Mouse (Mus musculus) macrophage (primary cell): Measurements from ENCODE around the gene Gja10. TPM values are rescaled to one million over a fixed set of nuclear protein-coding genes. Genes with fewer than 3 reads are reported as not detected.
A peak's percentile ranks its signal among the peaks of the same experiment; 100 is the strongest.

ENCODE experiments used
- H3K27ac ChIP-seq: fragments of 350-480 bp; formaldehyde crosslinking; 2 replicates; pipeline ENCODE4 v1.9.0; 2021
- H3K36me3 ChIP-seq: fragments of 350-480 bp; formaldehyde crosslinking; 2 replicates; pipeline ENCODE4 v1.9.0; 2021; ENCODE audit errors: inconsistent target
- H3K4me3 ChIP-seq: fragments of 350-480 bp; formaldehyde crosslinking; 2 replicates; pipeline ENCODE4 v1.9.0; 2021; ENCODE audit errors: inconsistent target
- H3K79me2 ChIP-seq: fragments of 350-480 bp; formaldehyde crosslinking; 2 replicates; pipeline ENCODE4 v1.9.0; 2021; ENCODE audit errors: inconsistent target
- WGBS: methylation state at CpG from one replicate; pipeline ENCODE4 v1.1.7; 2026; ENCODE audit warnings: inconsistent platforms; ENCODE audit not compliant: missing documents; 5-methylcytosine and 5-hydroxymethylcytosine counted together
- polyA plus RNA-seq: library from polyadenylated mRNA; stranded (reverse); fragments of 250-400 nt; gene quantifications from 3 replicates; pipeline ENCODE4 v1.2.4, GENCODE M21; 2018; ENCODE audit warnings: inconsistent platforms
- total RNA-seq, 78 experiments: library from RNA; depleted of rRNA; stranded (reverse); fragments of 250-400 nt; gene quantifications; 1 replicate in 9 of 78; 2 replicates in 24 of 78; 3 replicates in 43 of 78; 4 replicates in 2 of 78; pipeline ENCODE4 v1.2.4; 2018; ENCODE audit warnings: inconsistent platforms in 56 of 78

Gja10 gene
- not detected for total RNA-seq (2018; cell fraction: chromatin; rRNA removed)
- total RNA-seq (2018; cell fraction: cytosol; rRNA removed): not detected
- total RNA-seq (2018; cell fraction: nucleus; rRNA removed): not detected
- not detected in 3 replicates for polyA plus RNA-seq

DNA sequence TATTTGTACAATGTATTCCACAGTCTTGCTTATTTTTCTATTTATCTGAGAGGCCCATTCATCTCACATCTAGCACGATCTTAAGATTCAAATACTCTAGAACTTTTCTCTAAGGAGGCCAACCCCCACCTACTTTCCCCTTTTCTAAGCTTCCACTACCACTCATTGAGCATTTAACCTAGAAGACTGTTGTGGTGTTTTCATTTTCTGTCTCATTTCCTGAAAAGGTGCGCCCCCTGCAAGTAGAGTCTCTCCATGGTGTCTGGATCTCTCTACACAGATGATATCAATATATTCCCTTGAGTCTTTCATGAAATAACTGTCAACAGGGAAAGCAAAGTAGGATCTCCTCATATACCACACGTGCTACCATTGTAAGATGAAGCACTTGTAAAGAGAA lies at the start of gene Gja10:
TSS of gene Gja10 (minus strand) at position 101 of the 400 bp plus-strand sequence.
- H3K27ac ChIP-seq: no peak within 1 kb of the TSS
- no peaks in the 10 kb centered on the region for H3K36me3 ChIP-seq
- no peak within 1 kb of the TSS for H3K4me3 ChIP-seq
- WGBS: 74% methylated on average over 3 of the region's 3 CpGs
- no peaks in the 10 kb centered on the region for H3K79me2 ChIP-seq

DNA sequence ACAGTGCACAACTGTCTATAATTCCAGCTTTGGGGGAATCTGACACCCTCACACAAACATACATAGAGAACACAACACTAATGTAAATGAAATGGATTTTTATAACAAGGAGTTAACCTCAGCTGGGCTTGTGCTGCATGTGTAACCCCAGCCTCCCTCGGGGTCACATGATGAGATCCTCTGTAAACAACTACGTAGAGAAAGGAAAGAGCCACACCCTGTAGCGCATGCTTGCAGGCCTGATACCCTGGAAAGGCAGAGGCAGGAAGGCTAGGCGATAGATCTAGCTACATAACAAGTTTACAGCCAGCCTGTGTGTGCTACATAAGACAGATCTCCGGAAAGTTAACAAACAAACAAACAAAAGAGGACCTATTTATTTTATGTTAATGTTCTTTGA lies 49.1 kb upstream of the Gja10 start:
- H3K79me2 ChIP-seq: no peaks in the 10 kb centered on the region
- peaks cover 29% of the 10 kb centered on the region; the same call in 1 of the 2 replicates for H3K36me3 ChIP-seq
- 88% methylated on average over 5 of the region's 5 CpGs for WGBS
- H3K27ac ChIP-seq: no peak overlapping the region
- no peak overlapping the region for H3K4me3 ChIP-seq

GRCm38 (mm10) chr4:32621637-32622036 lies 19.1 kb upstream of the Gja10 start:
- 0 out of 2 replicates have a peak, but pooled peaks cover 17% of the 10 kb centered on the region for H3K36me3 ChIP-seq
- H3K4me3 ChIP-seq: no peak overlapping the region
- H3K27ac ChIP-seq: no peak overlapping the region
- peaks cover 100% of the 10 kb centered on the region for H3K79me2 ChIP-seq

- Histone ChIP-seq H3K36me3 (no peaks in the 10 kb centered on the region), H3K27ac (peak within 1 kb of the TSS; percentile 58), H3K79me2 (peaks cover 48% of the 10 kb centered on the region), H3K4me3 (peak within 1 kb of the TSS; percentile 87)
- under 1% methylated on average over 66 of the region's 67 CpGs for WGBS
Observed at GRCm38 (mm10) chr4:32615034-32615881, 12.7 kb upstream of the Gja10 start, which contains the start of gene Casp8ap2. Gene Casp8ap2, plus strand, starts transcription at chr4:32615451.

DNA sequence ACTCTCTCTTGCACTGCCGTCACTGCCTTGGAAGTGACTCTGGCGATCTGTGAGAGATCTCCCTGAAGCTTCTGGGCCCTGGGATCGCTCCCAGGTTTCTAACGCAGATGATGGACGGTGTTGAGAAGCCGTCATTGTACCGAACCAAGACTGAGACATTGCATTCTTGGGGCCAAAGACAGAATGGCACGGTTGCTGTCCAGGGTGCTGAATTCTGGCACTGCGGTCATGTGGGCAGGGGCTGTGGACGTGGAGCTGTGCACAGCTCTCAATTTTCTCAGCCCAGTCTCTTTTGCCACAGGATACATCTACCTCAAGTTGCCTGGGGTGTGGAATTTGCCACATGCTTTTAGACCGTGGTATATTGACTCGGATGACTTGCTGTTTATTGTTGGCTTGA lies 1.4 kb downstream of the Gja10 start:
- Histone ChIP-seq H3K4me3 (no peak overlapping the region), H3K27ac (no peak overlapping the region), H3K79me2 (no peaks in the 10 kb centered on the region), H3K36me3 (no peaks in the 10 kb centered on the region)
- 23% methylated on average over 12 of the region's 12 CpGs for WGBS

DNA sequence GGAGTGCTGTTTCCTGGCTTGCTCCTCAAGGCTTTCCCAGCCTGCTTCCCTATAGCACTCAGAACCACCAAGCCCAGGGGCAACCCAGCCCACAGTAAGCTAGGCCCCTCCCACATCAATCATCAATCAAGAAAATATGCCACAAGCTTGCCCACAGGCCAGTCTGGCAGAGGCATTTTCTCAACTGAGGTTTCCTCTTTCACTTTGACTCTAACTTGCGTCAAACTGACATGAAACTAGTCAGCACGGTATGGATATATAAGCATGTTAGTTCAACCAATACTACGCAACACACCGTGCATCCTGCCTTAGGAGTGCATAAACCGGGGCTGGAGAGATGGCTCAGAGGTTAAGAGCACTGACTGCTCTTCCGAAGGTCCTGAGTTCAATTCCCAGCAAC lies 14.3 kb downstream of the Gja10 start:
- 15% methylated on average over 6 of the region's 6 CpGs for WGBS
- Histone ChIP-seq H3K79me2 (no peaks in the 10 kb centered on the region), H3K36me3 (no peaks in the 10 kb centered on the region), H3K4me3 (no peak overlapping the region), H3K27ac (no peak overlapping the region)

- Histone ChIP-seq H3K4me3 (no peak overlapping the region), H3K79me2 (no peaks in the 10 kb centered on the region), H3K27ac (no peak overlapping the region), H3K36me3 (no peaks in the 10 kb centered on the region)
- 62% methylated on average over 5 of the region's 5 CpGs for WGBS
Observed at GRCm38 (mm10) chr4:32587543-32587942, 15.0 kb downstream of the Gja10 start.

DNA sequence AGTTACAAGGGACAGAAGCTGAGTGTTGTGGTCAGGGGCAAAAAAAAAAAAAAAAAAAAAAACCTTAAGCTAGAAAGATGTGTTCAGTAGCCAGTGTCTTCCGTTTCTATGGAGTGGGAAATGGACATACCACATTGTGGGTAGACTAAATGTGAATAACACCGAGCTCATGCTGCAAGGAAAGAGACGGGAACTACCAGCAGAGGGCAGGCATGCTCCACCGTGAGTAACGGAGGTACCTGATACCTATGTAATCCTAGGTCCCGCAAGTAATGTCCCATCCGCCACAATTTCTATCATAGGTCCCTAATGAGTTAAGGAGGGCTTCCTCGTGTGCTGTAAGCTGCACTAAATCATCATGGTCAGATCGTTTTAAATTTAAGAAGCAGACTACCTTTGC lies 16.0 kb downstream of the Gja10 start:
- Histone ChIP-seq H3K79me2 (no peaks in the 10 kb centered on the region), H3K36me3 (no peaks in the 10 kb centered on the region), H3K27ac (no peak overlapping the region), H3K4me3 (no peak overlapping the region)
- WGBS: 14% methylated on average over 9 of the region's 9 CpGs

DNA sequence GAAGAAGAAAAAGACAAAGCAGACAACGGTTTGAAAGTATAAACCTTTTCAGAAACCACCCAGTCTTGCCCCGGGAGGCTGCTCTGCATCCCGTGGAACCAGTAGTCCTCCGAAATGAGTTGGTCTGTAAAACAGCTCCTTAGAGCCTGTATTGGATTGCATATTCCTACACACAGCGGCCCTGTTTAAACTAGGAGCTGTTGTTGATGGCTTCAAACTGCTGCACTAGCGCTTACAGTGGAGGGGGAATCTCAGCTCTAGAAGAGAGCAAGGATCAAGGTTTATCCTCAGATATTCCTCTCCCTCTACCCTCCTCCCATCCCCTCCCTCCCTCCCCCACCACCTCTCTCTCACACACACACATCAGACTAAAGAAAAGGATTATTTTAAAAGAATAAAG lies 18.4 kb downstream of the Gja10 start:
- Histone ChIP-seq H3K27ac (no peak overlapping the region), H3K4me3 (no peak overlapping the region), H3K36me3 (no peaks in the 10 kb centered on the region), H3K79me2 (no peaks in the 10 kb centered on the region)
- WGBS: 94% methylated on average over 5 of the region's 6 CpGs

DNA sequence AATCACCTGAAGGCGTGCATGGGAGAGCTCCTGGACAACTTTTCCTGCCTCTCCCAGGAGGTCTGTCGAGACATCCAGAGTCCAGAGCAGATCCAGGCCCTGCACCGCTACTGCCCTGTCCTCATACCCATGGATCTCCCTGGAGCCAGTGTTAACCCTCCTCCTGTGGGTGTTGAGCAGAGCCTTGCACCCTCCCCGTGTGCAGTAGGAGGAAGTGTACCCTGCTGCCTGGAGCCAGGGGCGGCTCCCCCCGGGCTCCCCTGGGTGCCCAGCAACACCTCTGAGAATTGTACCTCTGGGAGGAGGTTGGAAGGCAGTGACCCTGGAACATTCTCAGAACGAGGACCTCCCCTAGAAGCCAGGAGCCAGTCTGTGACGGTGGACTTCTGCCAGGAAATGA lies 22.7 kb downstream of the Gja10 start:
- WGBS: 46% methylated on average over 8 of the region's 8 CpGs
- H3K27ac ChIP-seq: no peak overlapping the region

GRCm38 (mm10) chr4:32575165-32575564 lies 27.4 kb downstream of the Gja10 start:
- Histone ChIP-seq H3K27ac (0 out of 2 replicates have a peak overlapping the region, but pooled peaks have one; percentile 13), H3K4me3 (no peak overlapping the region), H3K36me3 (no peaks in the 10 kb centered on the region), H3K79me2 (no peaks in the 10 kb centered on the region)
- 0% methylated on average over 9 of the region's 9 CpGs for WGBS

More for the DNA sequence above, 22.7 kb downstream of the Gja10 start:
- no peak overlapping the region for H3K4me3 ChIP-seq
- no peaks in the 10 kb centered on the region for H3K79me2 ChIP-seq
- H3K36me3 ChIP-seq: no peaks in the 10 kb centered on the region

DNA sequence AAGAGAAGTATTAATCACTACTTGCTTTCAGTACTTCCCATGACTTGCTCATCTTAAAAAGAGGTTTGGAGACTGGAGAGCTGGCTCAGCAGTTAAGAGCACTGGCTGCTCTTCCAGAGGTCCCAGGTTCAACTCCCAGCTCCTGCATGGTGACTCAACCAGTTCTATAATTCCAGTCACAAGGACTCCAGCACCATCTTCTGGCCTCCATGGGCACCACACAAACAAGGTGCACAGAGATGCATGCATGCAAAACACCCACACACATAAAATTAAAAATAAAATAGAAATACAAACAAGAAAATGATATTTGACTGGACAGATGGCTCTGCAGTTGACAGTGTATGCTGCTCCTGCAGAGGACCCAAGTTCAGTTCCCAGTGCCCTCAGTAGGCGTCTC lies 28.0 kb downstream of the Gja10 start:
- Histone ChIP-seq H3K36me3 (no peaks in the 10 kb centered on the region), H3K27ac (peak overlapping the region; percentile 13; the same call in 1 of the 2 replicates), H3K79me2 (no peaks in the 10 kb centered on the region), H3K4me3 (no peak overlapping the region)
- 44% methylated on average over 1 of the region's 1 CpGs for WGBS

- Histone ChIP-seq H3K36me3 (no peaks in the 10 kb centered on the region), H3K4me3 (no peak overlapping the region), H3K79me2 (no peaks in the 10 kb centered on the region), H3K27ac (no peak overlapping the region)
- WGBS: 94% methylated on average over 5 of the region's 5 CpGs
Observed at GRCm38 (mm10) chr4:32573586-32573985, 29.0 kb downstream of the Gja10 start.

- 74% methylated on average over 1 of the region's 1 CpGs for WGBS
- Histone ChIP-seq H3K79me2 (no peaks in the 10 kb centered on the region), H3K4me3 (no peak overlapping the region), H3K27ac (peak overlapping the region; percentile 94; the same call in 1 of the 2 replicates), H3K36me3 (no peaks in the 10 kb centered on the region)
Observed at GRCm38 (mm10) chr4:32572118-32572517, 30.4 kb downstream of the Gja10 start.

DNA sequence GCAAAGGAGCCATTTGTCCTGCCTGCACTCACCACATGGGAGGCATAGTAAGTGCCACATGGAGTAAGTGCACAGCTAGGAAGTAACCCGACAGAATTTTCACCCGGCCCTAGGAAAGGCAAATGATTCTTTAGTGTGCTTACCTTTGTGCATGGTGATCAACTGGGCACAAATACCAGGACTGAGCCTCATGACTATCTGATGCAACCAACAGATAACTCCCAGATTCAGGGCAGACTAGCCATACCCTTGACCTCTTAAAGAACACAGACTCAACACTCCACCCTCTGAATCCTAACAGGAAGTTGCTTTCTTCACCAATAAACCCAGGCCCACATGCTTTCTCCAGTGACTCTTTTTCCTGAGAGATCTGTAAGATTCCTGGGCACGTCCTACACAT lies 31.1 kb downstream of the Gja10 start:
- peak overlapping the region; percentile 94 for H3K27ac ChIP-seq
- 54% methylated on average over 3 of the region's 3 CpGs for WGBS
- H3K36me3 ChIP-seq: no peaks in the 10 kb centered on the region
- peak overlapping the region; percentile 6; the same call in 1 of the 2 replicates for H3K4me3 ChIP-seq
- no peaks in the 10 kb centered on the region for H3K79me2 ChIP-seq
